Mouse (Mus musculus): ENCODE data around the gene Ndufc2.

GRCm38 (mm10) chr7:97420958-97421651, 21.3 kb downstream of the Ndufc2 start:
- no peak for TF ChIP-seq CTCF (IDR thresholded peaks at IDR 0.05; ENCODE audit: control insufficient read depth, insufficient read depth, insufficient replicate concordance, low read depth, low read length)
- TF ChIP-seq POLR2A (IDR thresholded peaks at IDR 0.05; ENCODE audit: control insufficient read depth, low read depth, low read length) = no peak

Data from testis, adult 2 months (tissue).